Mouse (Mus musculus) kidney, postnatal 25 days (tissue): Measurements from ENCODE around the gene Prrg2.

ENCODE experiments used
- DNase-seq, 2 experiments: peaks; one replicate each; pipeline ENCODE4 v3.0.0; 2021; ENCODE audit warnings: mixed read lengths in 2 of 2

The Prrg2 gene

DNA sequence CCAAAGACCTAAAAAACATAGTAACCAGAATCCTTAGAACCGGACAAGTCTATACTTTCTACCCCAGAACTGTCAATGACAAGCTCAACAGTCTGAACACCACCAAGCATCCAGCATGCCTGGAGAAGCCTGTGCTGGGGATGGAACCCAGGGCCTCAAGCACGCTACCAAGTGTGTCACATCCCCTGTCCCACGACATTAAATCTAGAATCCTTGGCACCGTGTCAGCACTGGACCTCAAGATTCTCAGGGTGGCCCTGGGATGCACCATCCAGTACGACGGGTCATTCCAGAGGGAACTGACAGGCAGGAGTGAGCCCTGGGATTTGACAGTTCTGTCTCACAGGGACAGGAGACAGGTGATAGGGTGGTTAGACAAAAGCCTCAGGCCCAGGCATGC is 32.5 kb downstream of the Prrg2 start:
- DNase-seq, result peak in 1 of 2 experiments; percentile 23

DNA sequence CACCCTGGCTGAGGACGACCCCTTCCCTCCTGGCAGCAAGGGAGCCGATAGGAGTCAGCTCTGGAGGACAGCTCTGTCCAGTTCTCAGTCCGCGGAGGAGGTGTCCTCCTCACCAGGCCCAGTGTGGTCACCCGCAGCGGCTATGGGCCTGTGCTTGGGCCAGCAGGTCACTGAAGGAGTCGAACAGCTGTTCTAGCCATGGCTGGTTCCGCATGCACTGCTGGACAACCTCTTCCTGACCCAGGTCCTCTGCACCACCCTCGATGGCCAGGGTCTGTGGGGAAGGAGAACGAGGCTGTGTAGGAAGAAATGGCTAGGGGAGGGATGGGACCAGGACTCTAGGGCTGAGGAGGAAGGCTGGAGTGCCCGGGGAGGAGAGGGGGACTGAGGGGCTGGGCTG is 34.1 kb downstream of the Prrg2 start:
- no peak for DNase-seq

DNA sequence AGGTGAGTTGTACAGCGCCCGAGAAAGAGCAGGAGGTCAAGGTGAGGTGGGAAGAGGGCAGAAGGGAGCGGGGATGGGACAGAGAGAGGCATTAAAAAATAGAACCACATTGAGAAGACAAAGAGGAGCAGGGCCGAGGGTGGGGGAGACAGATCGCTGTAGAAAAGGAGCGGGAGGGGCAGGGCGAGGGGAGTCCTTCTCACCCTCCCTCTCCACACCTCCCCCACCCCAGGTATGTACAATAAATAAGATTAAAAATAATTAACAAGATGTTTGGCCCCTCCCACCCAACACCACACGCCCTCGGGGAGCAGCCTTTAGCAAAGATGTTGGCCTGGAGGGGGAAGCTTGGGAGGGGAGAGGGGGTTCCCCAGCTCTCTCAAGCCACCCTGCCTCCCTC is 34.7 kb downstream of the Prrg2 start:
- no peak for DNase-seq

DNA sequence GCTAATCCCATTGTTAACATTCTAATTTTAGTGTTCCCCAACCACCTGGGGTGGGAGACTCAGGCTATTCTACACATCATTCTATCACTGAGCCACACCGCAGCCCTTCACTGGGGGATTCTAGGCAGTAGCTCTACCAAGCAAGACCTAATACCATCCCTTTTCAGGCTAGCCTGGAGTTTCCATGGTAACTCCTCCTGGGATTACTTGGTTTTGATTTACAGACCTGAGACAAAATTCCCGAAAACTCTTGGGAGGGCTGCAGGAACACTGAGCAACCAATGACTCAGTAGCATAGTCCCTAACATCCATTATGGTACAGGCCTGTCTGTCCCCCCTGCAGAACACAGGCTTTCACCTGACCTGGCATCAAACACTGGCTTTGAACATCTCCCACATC is 36.2 kb downstream of the Prrg2 start:
- DNase-seq, result no peak

DNA sequence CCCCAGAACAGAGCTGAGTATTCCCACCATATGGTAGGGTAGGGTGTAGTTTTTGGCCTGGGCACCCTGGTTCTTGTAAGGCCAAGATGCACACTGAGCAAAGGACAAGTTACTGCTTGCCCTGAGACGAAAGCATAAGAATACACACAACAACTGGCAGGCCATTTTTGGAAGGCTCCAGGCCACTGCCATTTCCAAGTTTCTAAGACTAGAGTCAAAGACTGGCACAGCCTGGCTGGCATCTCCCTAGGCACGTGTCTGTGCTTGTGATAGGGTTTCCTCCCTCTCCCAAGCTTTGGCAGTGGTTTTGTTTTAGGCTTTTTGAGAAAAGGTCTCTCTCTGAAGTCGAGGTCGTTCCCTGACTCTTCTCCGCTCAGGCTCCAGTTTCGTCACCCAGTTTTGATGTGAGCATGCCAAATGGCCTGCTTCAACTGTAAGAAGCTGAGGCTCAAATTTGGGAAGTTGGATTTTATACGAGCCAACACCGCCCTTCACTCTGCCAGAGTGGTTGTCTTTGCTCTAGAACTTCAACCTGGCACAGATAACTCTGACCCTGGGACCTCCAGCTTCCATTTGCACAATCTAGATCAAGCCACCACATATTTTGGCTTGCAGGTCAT is 36.8 kb downstream of the Prrg2 start:
- peak in 1 of 2 experiments; percentile 36 for DNase-seq

DNA sequence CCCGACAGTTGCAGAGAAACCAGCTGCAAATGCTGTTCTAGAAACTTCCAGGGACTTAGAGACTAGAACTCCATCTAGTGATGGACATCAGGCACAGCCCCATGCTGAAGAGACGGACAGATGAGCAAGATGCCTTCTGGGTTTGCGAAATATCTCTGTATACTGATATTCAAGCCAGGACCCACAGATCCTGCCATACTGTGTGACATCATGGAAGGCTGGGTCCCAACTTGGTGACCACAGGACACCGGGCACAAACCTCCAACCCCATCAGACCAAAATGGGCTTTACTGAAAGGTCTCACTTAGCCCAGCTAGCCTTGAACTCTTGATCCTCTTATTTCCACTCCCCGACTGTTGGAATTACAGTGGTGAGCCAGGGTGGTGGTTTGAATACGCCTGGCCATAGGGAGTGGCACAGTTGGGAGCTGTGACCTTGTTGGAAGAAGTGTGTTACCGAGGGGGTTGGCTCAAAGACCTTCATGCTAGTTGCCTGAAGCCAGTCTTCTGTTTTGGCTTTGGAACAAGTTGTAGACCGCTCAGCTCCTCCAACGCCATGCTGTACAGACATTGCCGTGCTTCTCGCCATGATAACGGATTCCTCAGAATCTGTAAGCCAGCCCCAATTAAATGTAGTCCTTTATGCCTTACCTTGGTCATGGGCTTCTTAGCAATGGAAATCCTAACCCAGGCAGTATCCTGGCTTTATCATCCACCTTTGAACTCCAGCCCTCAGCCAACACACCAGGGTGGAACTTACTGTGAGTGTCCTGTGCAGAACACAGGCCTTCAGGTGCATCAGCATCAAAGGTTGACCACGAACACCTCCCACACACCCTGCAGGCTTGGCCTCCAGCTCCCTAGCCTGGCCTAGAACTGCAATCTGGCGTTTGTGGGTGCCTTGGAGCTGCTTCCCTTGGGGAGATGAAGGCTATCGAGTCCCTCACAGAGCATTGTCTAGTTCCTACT is 37.9 kb downstream of the Prrg2 start:
- peak in 1 of 2 experiments; percentile 31 for DNase-seq

DNA sequence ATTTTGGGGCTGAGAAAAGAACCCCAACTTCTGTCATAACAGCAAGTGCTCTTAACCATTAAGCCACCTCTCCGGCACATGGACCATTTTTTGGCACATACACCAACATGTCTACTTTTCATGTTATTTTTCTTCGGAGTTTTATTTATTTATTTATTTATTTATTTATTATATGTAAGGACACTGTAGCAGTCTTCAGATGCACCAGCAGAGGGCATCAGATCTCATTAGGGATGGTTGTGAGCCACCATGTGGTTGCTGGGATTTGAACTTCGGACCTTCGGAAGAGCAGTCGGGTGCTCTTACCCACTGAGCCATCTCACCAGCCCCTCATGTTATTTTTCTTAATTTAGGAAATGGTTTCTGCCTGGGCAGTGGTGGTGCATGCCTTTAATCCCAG is 38.8 kb downstream of the Prrg2 start:
- peak in 1 of 2 experiments; percentile 41 for DNase-seq

DNA sequence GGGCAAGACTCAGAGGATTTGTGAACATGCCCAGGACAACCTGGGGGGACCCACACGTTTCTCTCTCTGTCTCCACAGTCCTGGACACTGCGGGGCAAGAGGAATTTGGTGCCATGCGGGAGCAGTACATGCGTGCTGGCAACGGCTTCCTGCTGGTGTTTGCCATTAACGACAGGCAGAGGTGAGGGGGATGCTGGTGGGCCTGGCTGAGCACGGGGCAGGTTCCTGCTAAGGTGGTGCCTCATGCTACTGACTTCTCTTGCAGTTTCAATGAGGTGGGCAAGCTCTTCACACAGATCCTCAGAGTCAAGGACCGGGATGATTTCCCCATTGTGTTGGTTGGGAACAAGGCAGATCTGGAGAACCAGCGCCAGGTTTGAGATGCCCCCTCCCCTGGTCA is 42.3 kb downstream of the Prrg2 start:
- DNase-seq, result peak in 1 of 2 experiments; percentile 36

DNA sequence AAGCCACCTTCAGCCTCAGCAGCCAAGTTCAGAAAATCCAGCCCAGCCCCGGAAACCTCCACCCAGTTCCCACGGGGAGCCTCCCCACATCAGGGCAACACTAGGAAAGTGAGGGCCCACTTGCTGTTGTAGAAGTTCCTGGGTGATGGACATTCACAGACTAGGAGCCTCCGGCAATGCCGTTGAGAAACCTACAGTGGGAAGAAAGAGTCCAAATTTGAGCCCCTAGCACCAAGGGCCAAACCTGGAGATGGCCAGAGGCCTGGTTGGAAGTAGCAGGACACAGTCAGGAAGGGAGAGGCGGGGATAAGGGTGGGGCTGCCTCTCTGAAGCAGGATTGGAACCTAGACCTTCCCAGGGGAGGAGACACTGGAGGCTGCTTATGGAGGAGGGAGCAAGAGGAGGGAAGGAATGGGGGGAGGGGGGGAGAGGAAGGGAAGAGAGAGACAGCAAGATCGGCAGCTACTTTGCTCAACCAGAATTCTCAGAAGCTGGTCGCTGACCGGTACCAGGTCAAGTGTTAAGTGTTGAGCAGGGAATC is 43.4 kb downstream of the Prrg2 start:
- peak; percentile 74 to 88 for DNase-seq

DNA sequence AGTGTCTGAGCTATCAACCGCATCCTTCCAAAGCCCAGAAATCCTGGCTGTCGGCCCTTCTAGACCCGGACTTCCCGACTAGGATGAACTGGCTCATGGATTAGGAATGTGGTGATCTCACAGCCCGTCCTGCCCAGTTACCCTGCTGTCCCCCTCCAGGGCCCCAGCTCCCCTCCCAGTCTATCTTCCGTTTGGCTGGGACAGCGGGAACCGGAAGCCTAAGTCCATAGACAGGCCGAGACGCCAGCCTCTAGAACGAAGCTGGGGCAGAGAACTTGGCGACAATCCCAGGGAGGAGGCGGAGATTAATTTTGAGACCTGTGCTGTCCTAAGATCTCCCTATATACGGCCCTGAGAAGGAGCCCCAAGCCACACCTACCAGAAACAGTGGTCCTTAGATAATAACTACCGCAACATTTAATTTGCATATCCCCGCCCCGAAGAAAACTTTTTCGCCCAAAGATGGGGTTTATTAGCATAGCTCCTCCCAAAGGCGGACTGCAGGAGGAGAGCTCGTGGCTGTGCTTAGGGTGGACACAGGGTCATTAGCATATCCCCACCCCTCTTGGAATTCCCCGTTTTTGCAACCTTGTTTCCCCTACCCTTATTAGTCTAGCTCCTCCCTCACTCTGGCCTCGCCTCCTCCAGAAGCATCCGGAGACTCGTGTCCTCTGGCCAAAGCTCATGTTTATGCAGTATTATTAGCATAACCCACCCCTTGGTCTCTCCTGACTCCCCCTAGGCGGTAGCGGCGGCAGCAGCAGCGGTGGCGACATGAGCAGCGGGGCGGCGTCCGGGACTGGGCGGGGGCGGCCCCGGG is 45.0 kb downstream of the Prrg2 start, which contains the start of gene Rras:
Gene Rras (plus strand): TSS at position 720 of the 820 bp plus-strand sequence.
- peak; percentile 92 to 97 for DNase-seq

DNA sequence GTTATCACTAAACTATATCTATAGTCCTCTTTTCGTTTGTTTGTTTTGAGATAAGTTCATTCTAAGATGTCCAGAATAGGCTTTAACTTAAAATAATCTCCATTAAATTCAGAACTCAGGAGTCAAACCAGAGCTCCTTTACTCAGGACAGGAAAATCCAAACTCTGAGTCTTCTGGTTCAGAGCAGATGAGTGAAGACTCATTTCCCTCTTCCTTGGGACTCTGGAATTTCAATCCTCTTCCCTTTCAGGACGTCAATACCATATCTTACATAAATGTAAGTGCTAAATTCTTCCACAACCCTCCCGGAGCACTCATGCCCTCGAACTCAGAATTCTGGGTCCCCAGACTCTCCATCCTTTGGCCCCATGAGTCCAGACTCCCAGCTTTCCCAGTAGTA is 45.7 kb downstream of the Prrg2 start:
- DNase-seq, result no peak

DNA sequence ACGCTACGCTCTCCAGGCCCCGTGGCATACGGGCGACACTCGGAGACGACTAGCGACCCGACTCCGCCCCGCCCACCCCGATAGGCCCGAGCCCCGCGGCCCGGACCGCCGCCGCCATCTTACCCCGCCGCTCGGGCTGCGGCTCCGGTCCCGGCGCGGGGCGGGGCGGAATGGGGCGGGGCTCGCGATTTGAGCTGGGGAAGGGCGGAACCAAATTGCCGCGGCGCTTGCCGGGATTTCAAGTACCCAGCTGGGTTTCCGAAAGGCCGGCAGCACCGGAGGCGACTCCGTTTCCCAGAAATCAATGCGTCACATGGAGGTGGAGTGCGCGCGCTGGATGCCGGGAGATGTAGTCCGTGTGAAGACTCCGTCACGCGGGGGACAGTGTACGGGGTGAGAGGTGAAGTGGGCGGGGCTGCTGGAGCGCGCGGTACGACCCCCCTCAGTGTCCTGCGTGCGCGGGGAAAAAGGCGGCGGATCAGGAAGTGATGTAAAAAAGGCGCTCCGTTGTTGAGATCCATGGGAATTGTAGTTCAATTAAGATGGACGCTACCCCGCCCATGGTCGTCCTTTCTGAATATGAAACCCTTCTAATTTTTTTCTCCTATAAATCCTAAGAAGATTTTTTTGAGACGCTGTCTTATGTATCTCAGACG is 46.4 kb downstream of the Prrg2 start, which contains the start of gene Scaf1:
Gene Scaf1 (minus strand): TSS at position 407 of the 656 bp plus-strand sequence.
- peak; percentile 100 for DNase-seq

DNA sequence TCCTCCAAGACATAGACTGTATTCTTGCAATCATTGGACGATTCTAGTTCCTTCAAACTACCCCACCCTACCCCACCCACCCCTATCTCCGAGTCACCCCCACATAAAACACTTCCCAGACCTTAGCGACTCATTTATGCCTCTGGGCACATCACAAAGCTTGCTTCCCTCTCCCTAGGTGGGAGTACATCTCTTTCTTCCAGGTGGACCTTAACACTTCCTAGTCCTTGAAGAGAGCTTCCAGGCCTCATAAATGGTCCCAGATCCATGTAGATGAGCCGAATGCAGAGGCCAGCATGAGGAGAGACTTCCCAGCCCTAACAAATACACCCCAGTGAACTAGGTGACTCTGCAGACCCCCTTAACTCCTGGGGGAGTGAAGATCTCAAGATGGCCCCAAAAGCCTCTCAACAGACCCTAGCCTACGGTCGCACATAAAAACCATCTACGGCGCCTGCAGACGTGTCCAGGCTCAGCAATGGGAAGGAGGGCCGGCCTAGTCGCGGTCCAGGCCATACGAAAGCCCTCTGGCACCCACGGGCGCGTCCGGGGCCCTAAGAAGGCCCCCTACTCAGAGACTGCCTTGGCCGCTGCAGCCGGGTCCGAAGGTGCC is 47.0 kb downstream of the Prrg2 start:
- no peak for DNase-seq

DNA sequence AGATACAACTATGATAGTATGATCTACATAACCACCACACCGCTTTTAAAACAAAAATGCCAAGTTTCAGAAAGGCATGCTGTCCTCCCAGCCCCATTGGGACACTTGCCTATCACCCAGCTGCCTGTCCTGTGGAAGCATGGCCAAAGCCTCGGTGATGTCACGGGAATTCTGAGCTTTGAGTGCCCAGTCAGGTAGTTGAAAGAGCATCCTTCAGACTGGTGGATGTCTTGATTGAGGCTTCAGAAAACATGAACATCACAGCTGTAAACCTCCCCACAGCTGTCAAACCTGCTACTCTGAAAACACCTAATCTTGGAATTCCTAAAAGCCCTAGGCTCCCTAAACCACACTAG is 48.4 kb downstream of the Prrg2 start:
- DNase-seq, result no peak

DNA sequence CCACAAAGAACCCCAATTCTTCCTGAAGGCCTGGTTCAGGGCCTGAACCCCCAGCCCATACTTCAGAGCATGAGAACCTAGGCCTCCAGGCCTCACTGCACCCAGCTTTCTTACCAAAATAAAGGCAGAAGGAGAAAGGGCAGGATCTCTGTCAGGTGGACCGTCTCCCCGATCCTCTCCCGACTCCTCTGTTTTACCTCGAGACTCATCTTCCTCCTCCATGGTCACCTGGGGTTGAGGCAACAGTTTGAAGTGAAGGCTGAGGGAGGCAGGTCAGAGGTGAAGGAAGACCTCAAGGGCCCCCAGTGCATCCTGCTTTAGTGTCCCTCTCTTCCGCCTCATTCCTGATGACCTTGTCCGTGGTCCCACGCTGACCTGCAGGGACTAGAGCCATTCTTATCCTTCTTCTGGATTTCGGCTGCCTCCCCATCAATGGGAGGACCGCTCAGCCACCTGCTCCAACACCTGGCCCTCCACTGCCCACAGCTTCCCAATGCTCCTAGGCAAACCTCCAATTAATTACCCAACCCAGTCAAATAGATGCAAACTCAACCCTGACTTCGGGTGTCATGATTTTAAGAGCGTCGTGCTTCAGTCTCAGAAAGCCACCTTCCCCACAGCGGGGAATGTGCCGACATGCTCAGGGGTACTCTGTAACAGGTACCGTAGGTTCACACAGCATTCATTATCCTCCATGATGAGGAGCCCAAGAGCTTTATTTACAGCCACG is 48.9 kb downstream of the Prrg2 start:
- no peak for DNase-seq

DNA sequence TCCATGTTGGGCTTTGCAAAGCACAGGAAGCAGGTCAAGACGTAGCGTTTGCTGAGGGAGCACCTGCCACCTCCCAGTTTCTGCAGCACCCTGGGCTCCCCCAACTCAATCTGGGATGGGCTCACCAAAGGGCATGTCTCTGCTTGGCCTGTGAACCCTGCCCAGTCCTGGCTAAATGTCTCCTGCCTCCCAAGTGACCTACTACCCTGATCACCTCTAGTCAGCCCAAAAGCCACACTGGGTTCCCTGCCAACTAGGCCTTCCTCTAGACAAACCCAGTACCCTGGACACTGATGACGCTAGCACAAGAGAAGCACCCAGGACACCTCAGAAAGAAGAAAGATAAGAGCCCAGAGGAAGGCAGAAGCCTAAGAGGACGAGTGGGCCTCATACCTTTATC is 49.7 kb downstream of the Prrg2 start:
- no peak for DNase-seq

DNA sequence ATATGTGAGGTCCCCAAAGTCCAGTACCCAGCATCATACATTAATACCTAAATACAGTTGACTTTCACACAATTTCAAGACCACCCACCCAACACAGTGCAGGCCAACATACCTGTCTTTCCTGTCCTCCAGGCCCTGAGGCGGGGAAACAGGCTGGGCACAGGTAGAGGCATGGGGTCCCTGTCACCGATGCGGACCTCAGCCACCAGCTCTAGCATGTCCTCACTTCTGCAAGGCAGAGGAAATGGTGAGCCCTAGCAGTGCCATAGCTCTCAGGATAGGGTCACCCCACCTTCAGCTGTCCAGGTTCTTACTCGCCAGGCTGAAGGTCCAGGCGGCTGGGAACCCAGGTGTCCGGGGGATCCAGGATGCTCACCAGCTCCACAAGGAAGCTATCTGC is 50.5 kb downstream of the Prrg2 start:
- DNase-seq, result no peak

DNA sequence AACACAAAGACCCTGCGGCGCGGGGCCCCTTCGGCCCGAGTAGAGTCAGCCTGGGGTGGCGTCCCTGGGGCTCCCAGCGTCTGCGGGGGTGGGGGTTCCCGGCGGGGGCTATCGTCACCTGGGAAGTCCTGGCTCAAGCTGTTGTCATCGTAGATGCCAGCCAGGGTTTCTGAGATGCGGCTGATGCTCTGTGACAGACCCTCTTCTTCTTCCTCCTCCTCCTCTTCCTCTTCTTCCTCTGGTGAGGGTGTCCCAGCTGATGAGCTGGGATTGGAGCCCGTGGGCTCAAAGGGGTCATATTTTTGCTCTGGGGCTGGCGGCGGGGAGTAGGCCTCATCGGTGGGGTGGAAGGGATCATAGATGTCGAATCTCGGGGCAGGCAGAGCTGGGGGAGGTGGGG is 54.1 kb downstream of the Prrg2 start:
- DNase-seq, result no peak

DNA sequence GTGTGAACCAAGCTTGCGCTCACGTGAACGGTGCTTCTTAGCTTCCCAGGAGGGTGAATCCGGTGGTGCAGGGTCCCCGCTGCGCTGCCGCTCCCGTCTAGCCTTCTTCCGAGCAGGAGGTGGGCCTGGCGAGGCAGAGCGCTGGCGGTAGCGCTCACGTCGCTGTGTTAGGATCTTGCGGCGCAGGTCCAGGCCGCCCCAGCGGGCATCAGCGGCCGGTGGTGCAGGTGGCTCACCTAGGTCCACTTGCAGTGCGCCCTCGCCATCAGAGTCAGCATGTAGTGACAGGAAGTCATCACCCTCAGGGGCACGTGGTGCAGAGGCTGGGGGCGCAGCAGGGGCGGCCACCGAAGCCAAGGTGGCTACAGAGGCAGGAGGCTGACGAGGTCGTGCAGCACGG is 54.6 kb downstream of the Prrg2 start:
- no peak for DNase-seq

DNA sequence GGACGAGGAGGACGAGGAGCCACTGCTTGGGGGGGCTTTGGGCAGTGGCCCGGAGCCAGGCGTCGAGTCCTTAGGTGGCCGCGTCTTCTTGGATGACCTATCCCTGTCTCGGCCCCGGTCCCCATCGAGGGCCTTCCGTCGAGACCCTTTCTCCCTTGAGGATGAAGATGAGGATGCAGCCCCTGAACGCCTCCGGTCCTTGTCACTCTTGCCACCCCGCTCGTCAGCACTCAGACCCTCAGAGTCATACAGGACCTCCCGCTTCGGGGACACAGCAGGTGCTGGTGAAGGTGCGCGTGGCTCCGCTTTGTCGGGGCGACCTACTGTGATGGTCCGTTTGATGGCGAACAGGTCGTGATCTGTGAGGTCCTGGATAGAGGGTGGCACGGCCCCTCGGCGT is 55.3 kb downstream of the Prrg2 start:
- DNase-seq, result no peak

DNA sequence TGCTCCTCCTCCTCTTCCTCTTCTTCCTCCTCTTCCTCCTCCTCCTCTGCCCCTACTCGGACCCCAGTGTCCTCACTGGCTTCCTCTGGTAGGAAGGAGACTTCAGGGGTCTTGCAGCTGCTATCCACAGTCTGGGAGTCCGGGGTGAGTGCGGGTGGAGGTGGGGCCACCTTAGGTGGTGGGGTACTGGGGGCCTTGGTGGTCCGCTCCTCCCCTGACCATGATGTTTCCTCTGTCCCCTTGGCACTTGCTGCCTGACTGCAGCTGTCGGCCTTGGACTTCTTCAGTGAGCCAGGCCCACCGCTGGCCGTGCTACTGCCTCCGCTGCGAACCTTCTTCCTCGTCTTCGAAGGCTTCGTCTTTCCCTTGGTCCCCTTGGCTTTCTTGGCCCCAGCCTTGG is 56.0 kb downstream of the Prrg2 start:
- DNase-seq, result no peak
